Mouse (Mus musculus) heart, postnatal 25 days (tissue): ENCODE data around the gene Styx. TPM values are rescaled to one million over a fixed set of nuclear protein-coding genes. Genes with fewer than 3 reads are reported as not detected.

Experiments
- DNase-seq: peaks from one replicate; pipeline ENCODE4 v3.0.0; 2022; ENCODE audit warnings: low spot score
- intact Hi-C: fragments of 180-260 bp; cut with DNase I; formaldehyde crosslinking; loops from one replicate; pipeline ENCODE4 v1.15.1; 2025
- total RNA-seq, 2 experiments: library from RNA; stranded (reverse); gene quantifications; 2 replicates each; pipeline ENCODE4 v1.2.3; 2021

Gene Styx
- total RNA-seq, 2 experiments from 2014 or later, result 26.3 to 28.1 TPM

- intact Hi-C loops, result no loop called here
- DNase-seq, result no peak
Measured at GRCm38 (mm10) chr14:45432003-45432402, 81.1 kb downstream of the Styx start.

- DNase-seq, result no peak
- intact Hi-C loops, result no loop called here
Measured at GRCm38 (mm10) chr14:45434220-45434619, 83.3 kb downstream of the Styx start.

- no peak for DNase-seq
- intact Hi-C loops, result no loop called here
Measured at GRCm38 (mm10) chr14:45438250-45438930, 87.5 kb downstream of the Styx start.

DNA sequence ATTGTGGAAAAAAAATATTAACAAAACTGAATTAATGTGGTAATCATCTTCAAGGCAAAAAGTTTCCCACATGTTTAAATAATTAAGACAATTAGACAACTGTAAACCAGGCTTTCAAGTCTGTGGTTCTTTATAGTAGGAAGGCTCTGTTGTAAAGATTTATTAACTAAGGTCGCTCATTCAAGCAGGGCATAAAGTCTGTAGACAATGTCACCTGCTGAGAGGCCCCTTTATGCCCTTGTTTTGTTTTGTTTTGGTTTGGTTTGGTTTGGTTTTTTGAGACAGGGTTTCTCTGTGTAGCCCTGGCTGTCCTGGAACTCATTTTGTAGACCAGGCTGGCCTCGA is 88.0 kb downstream of the Styx start:
- no peak for DNase-seq
- intact Hi-C loops, result no loop called here

DNA sequence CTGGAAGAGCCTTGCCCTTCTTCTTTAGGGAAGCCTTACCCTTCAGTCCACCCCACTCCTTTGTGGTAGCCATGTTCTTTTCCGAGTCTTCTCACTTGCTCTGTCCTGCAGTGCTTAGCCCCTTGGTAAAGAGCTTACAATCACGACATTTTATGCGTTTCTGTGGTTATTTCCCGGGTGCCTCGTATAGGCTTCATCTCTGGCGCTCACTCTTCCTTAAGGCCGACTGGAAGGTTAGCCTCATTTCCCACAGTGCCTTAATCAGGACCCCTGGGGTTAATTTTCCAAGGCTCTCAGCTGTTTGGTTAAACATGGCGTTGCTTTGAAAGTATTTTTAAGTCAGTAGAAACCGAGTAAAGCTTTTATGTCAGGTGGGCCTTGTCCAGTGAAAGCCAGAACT is 88.5 kb downstream of the Styx start:
- intact Hi-C loops, result no loop called here
- no peak for DNase-seq

- intact Hi-C loops, result no loop called here
Measured at GRCm38 (mm10) chr14:45441291-45441690, 90.4 kb downstream of the Styx start.

DNA sequence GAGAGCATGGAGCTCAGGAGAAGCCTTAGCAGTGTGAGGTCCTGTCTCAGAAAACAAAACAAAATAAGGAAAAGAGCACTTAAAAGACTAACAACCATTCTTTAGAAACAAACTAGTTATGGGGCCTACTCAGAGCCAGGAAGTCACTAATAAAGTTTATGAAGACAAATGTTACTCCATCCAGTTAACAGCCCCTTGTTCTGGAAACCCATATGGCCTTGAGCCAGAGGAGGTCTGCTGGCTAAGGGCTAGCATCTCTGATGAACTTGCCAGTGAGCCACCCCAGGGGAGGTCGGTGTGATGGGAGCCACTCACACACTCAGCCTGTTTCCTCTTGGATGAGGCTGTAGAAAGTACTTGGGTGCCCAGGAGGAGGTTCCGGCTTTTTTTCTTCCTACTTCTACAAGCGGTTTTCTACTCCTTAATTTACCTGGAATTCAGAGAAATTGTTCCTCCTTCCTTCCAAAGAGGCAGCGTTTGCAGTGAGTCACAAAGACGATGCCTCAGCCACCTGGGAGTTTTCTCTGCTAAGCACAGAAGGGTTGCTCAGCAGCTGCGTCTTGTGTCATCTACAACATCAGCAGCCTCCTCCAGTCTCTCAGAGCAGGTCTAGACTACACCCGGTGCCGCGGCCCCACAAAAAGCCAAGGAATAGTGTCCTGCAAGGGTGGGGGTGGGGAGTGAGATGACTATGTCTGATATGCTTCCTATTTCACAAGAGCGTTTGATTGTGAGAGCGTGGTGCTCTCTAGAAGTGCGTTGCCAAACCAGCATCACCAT is 92.1 kb downstream of the Styx start:
- intact Hi-C loops, result no loop called here
- DNase-seq, result no peak

More at GRCm38 (mm10) chr14:45441291-45441690, 90.4 kb downstream of the Styx start:
- no peak for DNase-seq

DNA sequence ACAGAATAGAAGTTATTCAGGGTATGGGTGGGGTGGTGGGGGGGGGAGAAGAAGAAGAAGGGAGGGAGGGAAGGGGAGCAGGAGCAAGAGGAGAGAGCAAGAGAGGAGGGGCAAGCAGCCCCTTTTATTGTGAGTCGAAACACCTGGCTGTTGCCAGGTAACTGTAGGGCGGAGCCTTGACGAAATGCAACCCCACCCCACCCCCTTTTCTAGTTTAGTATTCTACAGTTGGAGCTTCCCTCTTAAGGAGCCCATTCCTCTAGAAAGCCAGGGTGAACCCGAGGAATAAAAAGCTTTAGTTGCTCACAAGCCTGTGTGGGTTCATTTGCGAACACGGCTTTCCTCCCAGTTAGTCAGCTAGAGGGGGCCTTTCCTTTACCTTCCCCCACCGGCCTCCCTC is 94.0 kb downstream of the Styx start:
- intact Hi-C loops, result no loop called here
- DNase-seq, result no peak

- intact Hi-C loops, result no loop called here
Measured at GRCm38 (mm10) chr14:45445445-45445844, 94.6 kb downstream of the Styx start.

DNA sequence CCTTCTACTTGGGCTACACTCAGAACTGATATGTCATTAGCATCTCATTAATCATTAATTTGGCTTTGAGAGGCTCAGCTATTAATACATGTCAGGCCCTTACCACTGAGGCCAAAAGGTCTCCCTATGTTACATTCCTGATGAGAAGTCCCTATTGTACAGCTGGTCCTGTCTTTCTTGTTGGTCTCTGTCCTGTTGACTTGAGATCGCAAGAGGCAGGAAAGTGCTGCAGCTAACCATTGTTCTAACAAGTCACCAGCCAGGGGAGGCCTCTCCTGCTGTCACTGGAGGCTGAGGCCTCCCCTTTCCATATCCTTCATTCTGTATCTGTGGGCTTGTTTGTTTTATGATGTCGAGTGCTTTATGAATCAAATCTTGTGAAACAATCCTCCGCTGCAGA is 95.9 kb downstream of the Styx start:
- DNase-seq, result no peak

More at GRCm38 (mm10) chr14:45445445-45445844, 94.6 kb downstream of the Styx start:
- no peak for DNase-seq

DNA sequence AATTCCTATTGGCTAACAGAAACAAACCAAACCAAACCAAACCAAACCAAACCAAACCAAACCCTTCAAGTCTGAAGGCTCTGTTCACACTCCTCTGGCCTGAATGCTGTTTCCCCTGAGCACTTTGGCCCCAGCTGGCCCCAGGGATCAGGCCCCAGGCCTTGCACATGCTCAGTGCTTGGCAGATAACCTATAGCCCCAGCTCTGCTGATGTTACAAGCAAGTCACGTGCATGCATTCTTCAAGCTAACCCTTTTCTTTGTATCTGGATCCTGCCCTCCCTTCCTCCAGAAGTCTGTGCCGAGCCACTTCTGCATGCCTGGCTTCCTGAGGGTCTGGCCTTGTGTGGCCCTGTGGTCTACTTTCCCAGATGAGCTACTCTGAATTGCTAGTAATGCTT is 100.2 kb downstream of the Styx start:
- DNase-seq, result no peak
- intact Hi-C loops, result no loop called here

More for the DNA sequence above, 95.9 kb downstream of the Styx start:
- intact Hi-C loops, result no loop called here

- intact Hi-C loops, result no loop called here
- no peak for DNase-seq
Measured at GRCm38 (mm10) chr14:45452148-45452547, 101.3 kb downstream of the Styx start.

DNA sequence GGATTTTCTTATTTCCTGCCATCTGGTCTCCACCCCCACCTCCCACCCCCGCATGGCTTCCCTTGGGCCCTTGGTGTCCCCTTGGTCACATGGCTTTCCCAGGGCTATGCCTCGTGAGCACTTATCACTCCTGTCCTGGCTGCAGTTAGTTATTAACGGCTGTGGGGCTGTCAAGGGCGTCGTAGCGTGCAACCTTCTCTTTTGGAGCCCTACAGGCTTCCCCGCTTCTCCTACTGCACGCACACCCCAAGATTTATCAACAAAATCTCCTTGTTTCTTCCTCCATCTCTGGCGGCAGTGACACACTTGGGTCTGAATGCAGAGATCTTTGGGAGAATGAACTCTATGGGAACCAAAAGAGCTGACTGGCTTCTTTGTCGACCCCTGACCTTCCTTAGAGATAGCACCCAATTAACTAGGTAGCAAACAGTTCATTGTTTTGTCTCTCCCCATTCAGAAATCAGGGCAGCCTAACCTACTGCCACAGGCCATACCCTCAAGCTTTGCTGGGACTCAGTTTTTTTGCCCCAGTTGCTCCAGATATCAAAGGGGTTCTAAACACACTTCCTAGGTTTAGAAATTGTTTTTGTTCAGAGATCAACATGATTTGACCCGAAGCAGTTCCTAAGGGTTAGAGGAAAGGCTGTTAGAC is 102.1 kb downstream of the Styx start:
- intact Hi-C loops, result no loop called here
- peak; percentile 29 for DNase-seq

- intact Hi-C loops, result no loop called here
- DNase-seq, result no peak
Measured at GRCm38 (mm10) chr14:45453538-45454233, 102.8 kb downstream of the Styx start.

DNA sequence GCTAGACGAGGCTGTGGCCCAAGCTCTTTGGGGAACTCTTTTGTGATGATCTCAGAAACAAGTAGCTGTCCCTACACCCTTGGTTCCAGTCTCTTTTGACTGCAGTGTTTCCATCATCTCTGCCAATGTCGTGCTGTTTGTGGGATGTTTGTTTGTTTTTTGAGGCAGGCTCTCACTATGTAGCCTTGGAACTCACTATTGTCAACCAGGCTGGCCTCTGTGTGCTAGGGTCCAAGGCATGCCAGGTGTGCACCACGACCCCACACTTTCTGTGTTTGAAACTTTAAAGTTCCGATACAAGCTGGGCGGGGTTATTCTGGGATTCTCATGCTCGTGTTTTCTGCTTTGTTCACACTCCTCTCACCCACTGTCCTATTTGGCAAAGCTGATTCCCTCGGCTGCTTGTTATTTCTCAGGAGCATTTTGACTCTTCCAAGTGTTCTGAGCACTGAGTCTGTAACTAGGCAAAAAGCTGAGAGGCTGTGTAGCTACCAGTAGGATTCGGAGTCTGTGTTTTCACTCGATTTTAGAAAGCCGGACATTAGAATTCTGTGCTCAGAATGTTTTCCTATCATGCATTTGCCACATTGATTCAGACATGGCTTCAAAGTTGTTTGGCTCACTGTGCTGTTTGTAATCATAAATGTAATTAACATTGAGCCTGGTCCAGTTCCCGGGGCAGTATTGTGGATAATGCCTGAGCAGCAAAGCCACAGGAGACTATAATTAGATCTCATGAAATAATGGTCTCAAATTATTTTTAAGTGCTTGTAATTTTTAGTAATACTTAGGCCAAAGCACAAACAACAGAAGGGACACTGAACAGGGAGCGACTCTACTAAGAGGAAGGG is 105.0 kb downstream of the Styx start:
- no peak for DNase-seq
- intact Hi-C loops, result loop anchor here (2.0 kb wide), 1 partner anchor 75 kb away; the partner anchor contains the start of gene Fermt2

DNA sequence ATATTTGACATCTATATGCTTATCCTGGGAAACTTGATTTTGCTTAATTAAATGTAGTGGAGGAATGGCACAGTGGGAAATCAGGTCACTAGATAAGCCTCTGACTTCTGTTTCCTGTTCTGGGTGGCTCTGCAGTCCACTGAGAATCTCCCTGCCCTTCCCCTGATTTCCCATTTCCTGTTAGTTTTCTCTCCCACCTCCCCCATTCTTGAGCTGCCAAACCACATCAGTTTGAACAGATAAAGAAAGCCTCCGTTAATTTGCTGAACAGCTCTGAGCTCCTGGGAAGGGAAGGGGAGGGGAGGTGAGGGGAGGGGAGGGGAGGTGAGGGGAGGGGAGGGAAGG is 105.6 kb downstream of the Styx start:
- no peak for DNase-seq
- intact Hi-C loops, result loop anchor here (2.0 kb wide), 1 partner anchor 74 kb away; the partner anchor contains the start of gene Fermt2

GRCm38 (mm10) chr14:45457003-45457402 is 106.1 kb downstream of the Styx start:
- intact Hi-C loops, result loop anchor here (2.0 kb wide), 1 partner anchor 74 kb away; the partner anchor contains the start of gene Fermt2
- DNase-seq, result peak; percentile 27

- intact Hi-C loops, result loop anchor here (5.0 kb wide), 1 partner anchor 38 kb away; no protein-coding TSS in a partner anchor
- DNase-seq, result no peak
Measured at GRCm38 (mm10) chr14:45459877-45460276, 109.0 kb downstream of the Styx start.

DNA sequence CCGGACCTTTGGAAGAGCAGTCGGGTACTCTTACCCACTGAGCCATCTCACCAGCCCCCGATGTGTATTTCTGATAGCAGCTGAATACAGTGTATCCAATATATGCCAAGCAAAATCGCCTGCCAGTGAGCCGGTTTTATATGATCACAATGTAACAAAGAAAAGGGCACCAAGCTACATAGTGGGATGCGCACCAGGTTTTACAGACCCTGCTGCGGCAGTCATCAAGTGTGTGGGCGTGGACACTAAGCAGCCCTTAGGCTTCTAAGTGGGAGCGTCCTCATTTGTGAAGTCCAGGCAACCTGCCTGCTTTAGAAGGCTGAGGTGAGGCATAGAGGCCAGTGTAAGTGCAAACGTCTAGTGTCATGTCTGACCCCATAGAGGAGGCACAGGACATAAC is 109.6 kb downstream of the Styx start:
- intact Hi-C loops, result loop anchor here (5.0 kb wide), 1 partner anchor 38 kb away; no protein-coding TSS in a partner anchor
- DNase-seq, result no peak
